Mouse (Mus musculus) CH12.LX (cell line): Measurements from ENCODE around the gene Copg2.

Source experiments
- CTCF ChIP-seq, 2 experiments: IDR thresholded peaks in 1 of 2; conservative IDR thresholded peaks in 1 of 2; 2 replicates each; pipeline ENCODE4 v1.5.1; 2011 to 2012; ENCODE audit warnings: low read depth in 2 of 2, low read length in 2 of 2, improper control_type of control experiment in 1 of 2, inconsistent platforms in 1 of 2, mild to moderate bottlenecking in 1 of 2, moderate library complexity in 1 of 2
- POLR2AphosphoS2 ChIP-seq: IDR thresholded peaks from 2 replicates; pipeline ENCODE4 v1.6.1; 2011; ENCODE audit warnings: low read depth, low read length, improper control_type of control experiment
- RAD21 ChIP-seq: IDR thresholded peaks from 2 replicates; pipeline ENCODE4 v1.6.1; 2011; ENCODE audit warnings: low read depth, mild to moderate bottlenecking, low read length, improper control_type of control experiment, moderate library complexity

DNA sequence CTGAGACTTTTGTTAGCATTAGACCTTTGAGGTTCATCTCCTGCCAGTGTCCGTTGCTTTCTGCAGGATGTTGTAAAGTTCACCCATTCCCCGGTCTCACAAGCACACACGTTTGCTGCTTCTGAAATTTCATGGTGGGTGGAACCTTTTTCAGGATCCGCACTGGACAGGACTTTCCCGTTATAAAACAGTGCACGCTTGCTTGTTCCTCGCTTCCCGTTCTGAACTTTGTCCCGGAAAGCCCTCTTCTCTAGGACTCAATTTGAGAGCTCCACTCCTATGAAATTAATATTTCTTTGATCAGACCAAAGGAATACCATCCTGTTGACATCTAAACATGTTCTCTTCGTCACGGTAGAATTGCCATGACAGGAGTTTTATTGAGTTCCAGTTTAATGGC lies 182.7 kb downstream of the Copg2 start:
- TF ChIP-seq CTCF (conservative IDR thresholded peaks at IDR 0.05 in 1 of 2, IDR thresholded peaks at IDR 0.05 in 1 of 2; ENCODE audit: low read depth in 2 of 2, low read length in 2 of 2) (no peak), RAD21 (no peak), POLR2AphosphoS2 (no peak)
